Mouse (Mus musculus) CH12.LX (cell line): ENCODE results near the gene Dnase2a.

Experiments used
- CTCF ChIP-seq, 2 experiments: IDR thresholded peaks in 1 of 2; conservative IDR thresholded peaks in 1 of 2; 2 replicates each; pipeline ENCODE4 v1.5.1; 2011 to 2012; ENCODE audit warnings: low read depth in 2 of 2, low read length in 2 of 2, improper control_type of control experiment in 1 of 2, inconsistent platforms in 1 of 2, mild to moderate bottlenecking in 1 of 2, moderate library complexity in 1 of 2
- MAX ChIP-seq: IDR thresholded peaks from 2 replicates; pipeline ENCODE4 v1.6.1; 2011; ENCODE audit warnings: low read length, improper control_type of control experiment
- POLR2A ChIP-seq: IDR thresholded peaks from 2 replicates; pipeline ENCODE4 v1.6.1; 2011; ENCODE audit warnings: low read depth, mild to moderate bottlenecking, improper control_type of control experiment, low read length
- ZNF384 ChIP-seq: IDR thresholded peaks from 2 replicates; pipeline ENCODE4 v1.6.1; 2012; ENCODE audit warnings: low read depth, low read length, improper control_type of control experiment, inconsistent platforms

GRCm38 (mm10) chr8:84910551-84910950, 2.2 kb downstream of the Dnase2a start:
- TF ChIP-seq CTCF (conservative IDR thresholded peaks at IDR 0.05 in 1 of 2, IDR thresholded peaks at IDR 0.05 in 1 of 2; ENCODE audit: low read depth in 2 of 2, low read length in 2 of 2) (no peak), MAX (no peak), ZNF384 (no peak), POLR2A (no peak)
